Mouse (Mus musculus): ENCODE measurements around the gene Ccdc155.

DNA sequence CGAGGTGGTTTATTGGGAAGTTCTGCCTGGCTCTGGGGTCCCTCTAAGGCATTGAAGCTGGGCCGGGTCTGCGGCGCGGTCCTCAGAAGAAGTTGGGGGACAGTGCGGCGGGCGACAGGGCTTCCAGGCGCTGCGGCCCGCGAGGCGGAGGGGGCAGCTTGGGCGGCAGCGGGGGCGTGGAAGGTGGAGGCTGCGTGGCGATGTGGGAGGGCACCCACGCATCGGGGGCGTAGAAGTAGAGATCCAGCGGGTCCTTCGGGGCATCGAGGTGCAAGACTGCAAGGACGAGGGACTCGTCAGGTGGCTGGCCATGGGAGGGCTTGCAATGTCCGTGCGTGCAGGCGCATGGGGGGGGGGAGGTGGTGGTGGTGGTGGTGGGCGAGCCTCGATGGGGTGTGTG is 28.3 kb downstream of the Ccdc155 start:
- no peak for TF ChIP-seq POLR2A (IDR thresholded peaks at IDR 0.05; ENCODE audit: insufficient read depth, low read depth, low read length)
- no peak for TF ChIP-seq CTCF (IDR thresholded peaks at IDR 0.05)

Measured in heart, adult 2 months (tissue).